Mouse (Mus musculus) myocyte (in vitro differentiated cells): Measurements from ENCODE around the gene Vcp.

Source experiments
- CEBPB ChIP-seq: IDR thresholded peaks from 2 replicates; pipeline ENCODE4 v1.6.1; 2011; ENCODE audit warnings: mild to moderate bottlenecking, moderate library complexity; ENCODE audit not compliant: poor library complexity, insufficient read depth, severe bottlenecking
- E2F4 ChIP-seq: IDR thresholded peaks from one replicate; pipeline ENCODE4 v1.6.1; 2011; ENCODE audit warnings: mild to moderate bottlenecking, control low read depth, moderate library complexity; ENCODE audit not compliant: insufficient read depth
- MAX ChIP-seq: IDR thresholded peaks from one replicate; pipeline ENCODE4 v1.6.1; 2011; ENCODE audit warnings: low read depth, mild to moderate bottlenecking, control low read depth
- MYOD1 ChIP-seq, 3 experiments: IDR thresholded peaks; one replicate each; pipeline ENCODE4 v1.6.1; 2011; ENCODE audit warnings: control low read depth in 2 of 3, low read depth in 2 of 3, mild to moderate bottlenecking in 2 of 3, moderate library complexity in 1 of 3; ENCODE audit not compliant: insufficient read length in 2 of 3, control insufficient read depth in 1 of 3
- MYOG ChIP-seq, 3 experiments: IDR thresholded peaks; one replicate each; pipeline ENCODE4 v1.6.1; 2011; ENCODE audit warnings: control low read depth in 2 of 3, low read depth in 2 of 3, mild to moderate bottlenecking in 2 of 3; ENCODE audit not compliant: insufficient read length in 2 of 3, control insufficient read depth in 1 of 3, insufficient read depth in 1 of 3
- POLR2A ChIP-seq: IDR thresholded peaks from one replicate; pipeline ENCODE4 v1.6.1; 2011; ENCODE audit warnings: low read depth, mild to moderate bottlenecking, control low read depth, moderate library complexity; ENCODE audit not compliant: insufficient read length
- USF1 ChIP-seq: IDR thresholded peaks from one replicate; pipeline ENCODE4 v1.6.1; 2011; ENCODE audit warnings: low read depth, mild to moderate bottlenecking, control low read depth, moderate library complexity

- TF ChIP-seq MYOD1 (IDR thresholded peaks at IDR 0.05; ENCODE audit: control insufficient read depth in 1 of 3, insufficient read length in 2 of 3, low read depth in 2 of 3) (no peak), USF1 (no peak), CEBPB (no peak), MAX (no peak), MYOG (IDR thresholded peaks at IDR 0.05; ENCODE audit: control insufficient read depth in 1 of 3, insufficient read depth in 1 of 3, insufficient read length in 2 of 3, low read depth in 2 of 3) (no peak), POLR2A (no peak), E2F4 (no peak)
Observed at GRCm38 (mm10) chr4:43040881-43041547, 40.7 kb upstream of the Vcp start.
